In genomic region chr8:104640241-104640640, GRCm38 (mm10) we compare ENCODE assay signal across 1 mouse cellular context.
TF ChIP-seq lines count a peak whose summit lies in the region.

No protein-coding gene starts in this region.

TF ChIP-seq in CH12.LX, 34 proteins besides CTCF, POLR2A, EP300 and RAD21:
- TF ChIP-seq SIN3A (IDR thresholded peaks at IDR 0.05; ENCODE audit: low read length) (no peak), CHD2 (IDR thresholded peaks at IDR 0.05; ENCODE audit: low read length) (no peak), NELFE (IDR thresholded peaks at IDR 0.05; ENCODE audit: low read depth, low read length) (no peak), GABPA (IDR thresholded peaks at IDR 0.05; ENCODE audit: insufficient replicate concordance, low read depth, low read length) (no peak), SMC3 (IDR thresholded peaks at IDR 0.05; ENCODE audit: low read depth, low read length) (no peak), ETS1 (conservative IDR thresholded peaks at IDR 0.05; ENCODE audit: low read depth, low read length) (no peak), MAFK (IDR thresholded peaks at IDR 0.05; ENCODE audit: insufficient replicate concordance, low read length) (no peak), ZNF384 (IDR thresholded peaks at IDR 0.05; ENCODE audit: low read depth, low read length) (no peak), ZC3H11A (IDR thresholded peaks at IDR 0.05; ENCODE audit: low read depth, low read length) (no peak), USF1 (IDR thresholded peaks at IDR 0.05; ENCODE audit: low read depth, low read length) (no peak), NRF1 (IDR thresholded peaks at IDR 0.05; ENCODE audit: low read depth, low read length) (no peak), JUND (conservative IDR thresholded peaks at IDR 0.05; ENCODE audit: low read depth, low read length) (no peak), TCF12 (IDR thresholded peaks at IDR 0.05; ENCODE audit: low read depth, low read length) (no peak)
